Mouse (Mus musculus) spleen, postnatal 14 days (tissue): ENCODE data around the gene Mid1.
"Not testable (repeated sequence)": the region's sequence is repeated elsewhere in the genome, so short reads cannot be mapped to it uniquely, and the experiment has no call there.

Experiments
- DNase-seq, 2 experiments: peaks; one replicate each; pipeline ENCODE4 v3.0.0; 2021 to 2022; ENCODE audit warnings: low spot score in 2 of 2

The Mid1 gene

DNA sequence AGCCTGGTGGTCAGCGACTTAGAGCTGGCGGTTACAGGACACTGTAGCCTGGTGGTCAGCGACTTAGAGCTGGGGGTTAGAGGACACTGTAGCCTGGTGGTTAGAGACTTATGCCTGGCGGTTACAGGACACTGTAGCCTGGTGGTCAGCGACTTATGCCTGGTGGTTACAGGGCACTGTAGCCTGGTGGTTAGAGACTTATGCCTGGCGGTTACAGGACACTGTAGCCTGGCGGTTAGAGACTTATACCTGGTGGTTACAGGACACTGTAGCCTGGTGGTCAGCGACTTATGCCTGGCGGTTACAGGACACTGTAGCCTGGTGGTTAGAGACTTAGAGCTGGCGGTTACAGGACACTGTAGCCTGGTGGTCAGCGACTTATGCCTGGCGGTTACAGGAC, 330.9 kb downstream of the Mid1 start:
- DNase-seq, result not testable (repeated sequence)

DNA sequence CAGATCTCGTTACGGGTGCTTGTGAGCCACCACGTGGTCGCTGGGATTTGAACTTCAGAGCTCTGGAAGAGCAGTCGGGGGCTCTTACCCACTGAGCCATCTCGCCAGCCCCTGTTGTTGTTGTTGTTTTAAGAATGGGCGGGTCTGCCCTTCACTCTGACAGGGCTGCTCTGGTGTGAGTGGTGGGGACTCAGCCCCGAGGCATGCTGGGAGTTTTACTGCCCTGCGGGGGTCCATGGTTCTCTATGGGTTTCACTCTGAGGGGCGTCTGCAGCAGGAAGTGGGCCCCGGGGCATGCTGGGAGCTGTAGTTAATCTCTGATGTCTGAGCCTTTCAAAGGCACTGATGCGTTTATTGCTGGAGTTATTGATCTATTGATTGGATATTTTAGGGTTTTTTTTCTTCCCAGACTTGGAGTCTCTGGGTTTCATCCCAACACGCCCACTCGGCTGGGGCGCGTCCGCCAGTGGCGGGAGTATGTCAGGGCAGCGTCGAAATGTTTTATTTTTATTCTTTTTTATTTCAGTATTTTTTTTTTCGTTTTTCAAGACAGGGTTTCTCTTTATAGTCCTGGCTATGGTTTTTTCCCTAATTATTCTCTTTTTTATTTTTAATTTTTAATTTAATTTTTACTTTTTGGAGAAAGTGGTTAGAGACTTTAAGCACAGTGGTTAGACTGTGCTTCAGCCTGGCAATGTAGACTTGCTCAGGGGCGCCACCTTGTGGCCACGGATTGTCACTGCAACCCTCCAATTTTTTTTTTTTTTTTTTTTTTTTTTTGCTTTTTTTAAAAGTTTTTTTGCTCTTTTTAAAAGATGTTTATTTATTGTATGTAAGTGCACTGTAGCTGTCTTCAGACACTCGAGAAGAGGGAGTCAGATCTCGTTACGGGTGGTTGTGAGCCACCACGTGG, 332.6 kb downstream of the Mid1 start:
- peak; percentile 74 for DNase-seq

DNA sequence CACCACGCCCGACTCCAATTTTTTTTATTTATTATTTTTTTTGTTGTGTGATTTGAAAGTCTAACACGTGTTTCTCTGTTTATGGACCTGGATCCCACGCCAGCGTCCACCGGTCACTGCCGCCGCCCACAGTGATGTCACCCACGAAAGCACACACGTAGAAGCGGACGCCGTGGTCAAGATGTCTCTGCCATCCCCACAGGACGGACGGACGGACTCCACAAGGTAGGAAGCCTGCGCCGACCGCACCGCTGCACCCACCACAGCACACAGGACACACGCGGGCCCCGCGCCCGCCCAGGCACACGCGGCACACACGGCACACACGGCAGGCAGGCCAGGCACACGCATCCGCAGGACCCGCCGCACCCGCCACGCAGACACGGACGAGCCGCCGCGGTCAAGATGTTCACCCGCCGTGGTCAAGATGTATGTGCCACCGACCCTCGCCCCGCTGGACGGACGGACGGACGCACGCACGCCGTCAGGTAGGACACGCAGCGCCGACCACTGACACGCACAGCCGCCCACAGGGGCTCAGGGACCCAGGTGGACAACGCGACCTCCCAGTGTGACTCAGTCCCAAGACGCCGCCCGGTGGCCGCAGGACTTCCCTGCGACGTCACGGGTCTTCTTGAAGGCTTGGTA, 333.7 kb downstream of the Mid1 start:
- DNase-seq, result peak; percentile 72 to 76

DNA sequence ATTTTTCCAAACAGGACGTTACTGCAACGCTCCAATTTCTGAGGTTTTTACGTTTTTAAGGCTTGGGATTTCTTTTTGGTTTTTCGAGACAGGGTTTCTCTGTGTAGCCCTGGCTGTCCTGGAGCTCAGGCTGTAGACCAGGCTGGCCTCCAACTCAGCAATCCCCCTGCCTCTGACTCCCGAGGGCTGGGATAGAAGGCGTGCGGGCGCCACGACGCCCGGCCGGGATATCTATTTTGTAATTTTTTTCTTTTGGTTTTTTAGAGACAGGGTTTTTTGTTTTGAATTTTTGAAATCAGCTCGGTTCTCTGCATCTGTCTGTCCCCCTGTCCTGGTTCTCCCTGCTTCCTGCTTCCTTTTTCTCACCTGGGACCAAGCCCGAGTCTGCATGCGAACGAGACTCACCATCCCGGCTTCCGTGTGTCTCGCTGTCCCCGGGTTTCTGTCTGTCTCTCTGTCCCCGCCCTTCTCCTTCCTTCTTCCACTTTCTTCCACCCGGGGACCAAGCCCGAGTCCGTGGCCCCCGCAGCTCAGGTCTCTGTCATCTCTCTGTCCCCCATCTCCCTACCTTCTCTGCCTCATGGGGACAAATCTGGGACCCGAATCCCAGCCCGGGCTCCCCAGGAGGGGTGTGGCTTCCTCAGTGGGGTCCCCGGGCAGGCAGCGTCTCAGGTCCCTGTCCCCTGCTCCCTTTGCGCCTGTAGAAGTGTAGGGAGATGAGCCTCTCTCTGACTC, 334.4 kb downstream of the Mid1 start:
- peak in 1 of 2 experiments; percentile 68 for DNase-seq

DNA sequence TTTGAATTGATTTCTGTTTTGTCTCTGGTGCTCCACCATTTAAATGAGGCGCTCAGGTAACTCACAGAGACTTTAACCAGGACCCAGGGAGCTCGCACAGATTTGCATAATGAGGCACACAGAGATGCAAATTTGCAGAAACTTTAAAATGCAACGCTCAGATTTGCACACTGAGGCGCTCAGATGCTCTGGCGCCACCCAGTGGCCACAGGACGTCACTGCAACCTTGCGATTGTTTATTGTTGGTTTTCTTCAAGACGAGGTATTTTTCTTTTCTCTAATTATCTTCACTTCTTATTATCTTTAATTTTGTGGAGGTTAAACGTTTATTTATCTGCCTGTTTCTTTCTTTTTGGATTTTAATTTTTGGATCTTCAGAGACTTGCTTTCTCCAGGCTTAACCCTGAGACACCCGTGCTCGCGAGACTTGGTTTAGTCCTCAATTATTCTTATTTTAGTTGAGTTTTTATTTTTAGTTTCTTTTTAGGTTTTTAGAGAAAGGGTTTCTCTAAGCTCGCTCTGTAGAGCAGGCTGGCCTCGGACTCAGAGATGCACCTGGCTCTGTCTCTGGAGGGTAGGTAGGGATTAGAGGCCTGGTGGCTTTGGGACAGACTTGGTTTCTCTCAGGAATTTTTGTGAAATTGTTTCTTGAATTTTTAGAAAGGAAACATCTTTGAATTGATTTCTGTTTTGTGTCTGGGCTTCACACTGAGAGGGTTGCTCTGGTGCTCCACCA, 335.1 kb downstream of the Mid1 start:
- peak; percentile 88 to 89 for DNase-seq

DNA sequence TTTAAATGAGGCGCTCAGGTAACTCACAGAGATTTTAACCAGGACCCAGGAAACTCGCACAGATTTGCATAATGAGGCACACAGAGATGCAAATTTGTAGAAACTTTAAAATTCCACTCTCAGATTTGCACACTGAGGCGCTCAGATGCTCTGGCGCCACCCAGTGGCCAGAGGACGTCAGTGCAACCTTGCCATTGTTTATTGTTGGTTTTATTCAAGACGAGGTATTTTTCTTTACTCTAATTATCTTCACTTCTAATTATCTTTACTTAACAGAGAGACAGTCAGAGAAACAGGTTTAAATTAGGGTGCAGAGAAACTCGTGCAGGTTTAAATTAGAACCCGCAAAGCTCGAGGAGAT, 335.7 kb downstream of the Mid1 start:
- peak; percentile 57 to 83 for DNase-seq

DNA sequence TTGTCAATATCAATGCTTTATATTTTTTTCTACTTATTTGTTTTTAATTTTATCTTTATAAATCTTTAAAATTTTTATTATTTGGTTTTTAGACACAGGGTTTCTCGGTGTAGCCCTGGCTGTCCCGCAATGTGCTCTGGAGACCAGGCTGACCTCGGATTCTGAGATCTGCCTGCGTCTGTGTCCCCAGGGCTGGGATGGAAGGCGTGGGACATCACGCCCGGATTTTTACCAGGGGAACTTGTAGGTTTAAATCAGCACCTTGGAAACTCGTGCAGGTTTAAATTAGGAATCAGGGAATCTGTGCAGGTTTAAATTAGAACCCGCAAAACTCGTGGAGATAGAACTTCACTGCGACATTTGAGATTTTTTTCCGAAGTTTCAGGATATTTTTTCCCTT, 336.2 kb downstream of the Mid1 start:
- DNase-seq, result peak in 1 of 2 experiments; percentile 38

DNA sequence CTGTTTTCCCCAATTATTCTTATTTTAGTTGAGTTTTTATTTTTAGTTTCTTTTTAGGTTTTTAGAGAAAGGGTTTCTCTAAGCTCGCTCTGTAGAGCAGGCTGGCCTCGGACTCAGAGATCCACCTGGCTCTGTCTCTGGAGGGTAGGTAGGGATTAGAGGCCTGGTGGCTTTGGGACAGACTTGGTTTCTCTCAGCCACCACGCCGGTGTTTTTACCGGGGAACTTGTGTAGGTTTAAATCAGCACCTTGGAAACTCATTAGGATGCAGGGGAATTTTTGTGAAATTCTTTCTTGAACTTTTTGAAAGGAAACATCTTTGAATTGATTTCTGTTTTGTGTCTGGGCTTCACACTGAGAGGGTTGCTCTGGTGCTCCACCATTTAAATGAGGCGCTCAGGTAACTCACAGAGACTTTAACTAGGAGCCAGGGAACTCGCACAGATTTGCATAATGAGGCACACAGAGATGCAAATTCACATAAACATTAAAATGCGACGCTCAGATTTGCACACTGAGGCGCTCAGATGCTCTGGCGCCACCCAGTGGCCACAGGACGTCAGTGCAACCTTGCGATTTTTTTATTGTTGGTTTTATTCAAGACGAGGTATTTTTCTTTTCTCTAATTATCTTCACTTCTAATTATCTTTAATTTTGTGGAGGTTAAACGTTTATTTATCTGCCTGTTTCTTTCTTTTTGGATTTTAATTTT, 336.9 kb downstream of the Mid1 start:
- DNase-seq, result peak; percentile 57 to 68
